Mouse (Mus musculus) hindbrain, embryonic 10.5 days (tissue): ENCODE results near the gene Ccdc36. TPM values are rescaled to one million over a fixed set of nuclear protein-coding genes. Genes with fewer than 3 reads are reported as not detected.

ENCODE experiments used
- DNase-seq: peaks from one replicate; pipeline ENCODE4 v3.0.0-alpha.2; 2017; ENCODE audit warnings: low spot score
- H3K27ac ChIP-seq: fragments of 300-500 bp; sonication (generic); 2 replicates; pipeline ENCODE4 v1.5.1; 2016; ENCODE audit warnings: mild to moderate bottlenecking, moderate library complexity
- H3K27me3 ChIP-seq: fragments of 300-500 bp; sonication (generic); 2 replicates; pipeline ENCODE4 v1.6.1; 2016; ENCODE audit warnings: mild to moderate bottlenecking; ENCODE audit not compliant: poor library complexity, insufficient read depth, severe bottlenecking
- H3K36me3 ChIP-seq: fragments of 300-500 bp; sonication (generic); 2 replicates; pipeline ENCODE4 v1.6.1; 2016; ENCODE audit warnings: mild to moderate bottlenecking, moderate library complexity
- H3K4me1 ChIP-seq: fragments of 300-500 bp; sonication (generic); replicated peaks from 2 replicates; pipeline ENCODE4 v1.6.1; 2016; ENCODE audit warnings: mild to moderate bottlenecking
- H3K4me3 ChIP-seq: fragments of 300-500 bp; sonication (generic); 2 replicates; pipeline ENCODE4 v1.5.1; 2016; ENCODE audit warnings: mild to moderate bottlenecking, moderate library complexity
- H3K9me3 ChIP-seq: fragments of 300-500 bp; sonication (generic); 2 replicates; pipeline ENCODE4 v1.6.1; 2016; ENCODE audit warnings: mild to moderate bottlenecking, moderate library complexity
- WGBS: fragments of 180-500 bp; shearing (Covaris S2); methylation state at CpG from one replicate; pipeline ENCODE4 v1.1.7; 2016; 5-methylcytosine and 5-hydroxymethylcytosine counted together
- polyA plus RNA-seq: library from polyadenylated mRNA; unstranded; fragments of >200 nt; fragmentation: Nextera tagmentation; extraction: Ambion mirVana; gene quantifications from 2 replicates; pipeline ENCODE4 v1.2.1, GENCODE M21; 2016

The Ccdc36 gene
- polyA plus RNA-seq, 1 experiment from 2014 or later = 1.2 TPM

- Histone ChIP-seq H3K27me3 (peaks cover 17% of the 10 kb centered on the region), H3K4me1 (peaks cover 30% of the 10 kb centered on the region), H3K4me3 (no peak overlapping the region), H3K27ac (no peak overlapping the region), H3K9me3 (no peaks in the 10 kb centered on the region), H3K36me3 (no peaks in the 10 kb centered on the region)
- DNase-seq = no peak
- WGBS = 76% methylated on average over 12 of the region's 12 CpGs
These were observed 27.7 kb upstream of the Ccdc36 start for GRCm38 (mm10) chr9:108455747-108456571.

- H3K9me3 ChIP-seq = no peaks in the 10 kb centered on the region
- peaks cover 39% of the 10 kb centered on the region for H3K4me1 ChIP-seq
- peaks cover 19% of the 10 kb centered on the region for H3K27me3 ChIP-seq
- WGBS = 83% methylated on average over 6 of the region's 6 CpGs
- no peak overlapping the region for H3K4me3 ChIP-seq
- no peaks in the 10 kb centered on the region for H3K36me3 ChIP-seq
- DNase-seq = no peak
- no peak overlapping the region for H3K27ac ChIP-seq
These were observed 26.1 kb upstream of the Ccdc36 start for GRCm38 (mm10) chr9:108454429-108454828.

GRCm38 (mm10) chr9:108453458-108453857 is 25.2 kb upstream of the Ccdc36 start:
- H3K27me3 ChIP-seq = peaks cover 12% of the 10 kb centered on the region
- no peaks in the 10 kb centered on the region for H3K9me3 ChIP-seq
- no peak for DNase-seq
- 89% methylated on average over 4 of the region's 4 CpGs for WGBS
- no peak overlapping the region for H3K27ac ChIP-seq
- no peak overlapping the region for H3K4me3 ChIP-seq
- peaks cover 48% of the 10 kb centered on the region for H3K4me1 ChIP-seq
- H3K36me3 ChIP-seq = peaks cover 7% of the 10 kb centered on the region

GRCm38 (mm10) chr9:108452911-108453310 is 24.6 kb upstream of the Ccdc36 start:
- H3K27me3 ChIP-seq = peaks cover 12% of the 10 kb centered on the region
- H3K36me3 ChIP-seq = peaks cover 13% of the 10 kb centered on the region
- DNase-seq = no peak
- 55% methylated on average over 6 of the region's 6 CpGs for WGBS
- H3K27ac ChIP-seq = peak overlapping the region; percentile 87
- peak overlapping the region; percentile 65 for H3K4me3 ChIP-seq
- peaks cover 53% of the 10 kb centered on the region for H3K4me1 ChIP-seq
- no peaks in the 10 kb centered on the region for H3K9me3 ChIP-seq

- Histone ChIP-seq H3K4me1 (peaks cover 53% of the 10 kb centered on the region), H3K4me3 (peak overlapping the region; percentile 65), H3K36me3 (peaks cover 18% of the 10 kb centered on the region), H3K27me3 (peaks cover 12% of the 10 kb centered on the region), H3K9me3 (no peaks in the 10 kb centered on the region), H3K27ac (peak overlapping the region; percentile 87)
- DNase-seq = peak; percentile 90
- under 1% methylated on average over 40 of the region's 40 CpGs for WGBS
These were observed 24.1 kb upstream of the Ccdc36 start for GRCm38 (mm10) chr9:108452291-108452906.

- Histone ChIP-seq H3K4me3 (peak overlapping the region; percentile 65), H3K36me3 (peaks cover 19% of the 10 kb centered on the region), H3K27me3 (peaks cover 12% of the 10 kb centered on the region), H3K27ac (peak overlapping the region; percentile 87), H3K9me3 (no peaks in the 10 kb centered on the region), H3K4me1 (peaks cover 53% of the 10 kb centered on the region)
- DNase-seq = no peak
- WGBS = 49% methylated on average over 6 of the region's 6 CpGs
These were observed 23.4 kb upstream of the Ccdc36 start for GRCm38 (mm10) chr9:108451519-108452160.

- Histone ChIP-seq H3K4me3 (peak overlapping the region; percentile 65), H3K27ac (peak overlapping the region; percentile 87), H3K4me1 (peaks cover 53% of the 10 kb centered on the region), H3K27me3 (peaks cover 12% of the 10 kb centered on the region), H3K36me3 (peaks cover 19% of the 10 kb centered on the region), H3K9me3 (no peaks in the 10 kb centered on the region)
- no peak for DNase-seq
- 89% methylated on average over 6 of the region's 6 CpGs for WGBS
These were observed 22.8 kb upstream of the Ccdc36 start for GRCm38 (mm10) chr9:108451170-108451493.

GRCm38 (mm10) chr9:108450292-108451169 is 22.2 kb upstream of the Ccdc36 start:
- 66% methylated on average over 21 of the region's 21 CpGs for WGBS
- H3K27ac ChIP-seq = peak overlapping the region; percentile 87
- H3K4me3 ChIP-seq = peak overlapping the region; percentile 65
- H3K27me3 ChIP-seq = peaks cover 12% of the 10 kb centered on the region
- peak; percentile 45 for DNase-seq
- H3K36me3 ChIP-seq = peaks cover 19% of the 10 kb centered on the region
- no peaks in the 10 kb centered on the region for H3K9me3 ChIP-seq
- H3K4me1 ChIP-seq = peaks cover 53% of the 10 kb centered on the region

- DNase-seq = peak; percentile 88
- peak overlapping the region; percentile 65 for H3K4me3 ChIP-seq
- H3K4me1 ChIP-seq = peaks cover 53% of the 10 kb centered on the region
- H3K27me3 ChIP-seq = peaks cover 12% of the 10 kb centered on the region
- peaks cover 19% of the 10 kb centered on the region for H3K36me3 ChIP-seq
- 37% methylated on average over 4 of the region's 4 CpGs for WGBS
- H3K27ac ChIP-seq = peak overlapping the region; percentile 87
- H3K9me3 ChIP-seq = no peaks in the 10 kb centered on the region
These were observed 21.6 kb upstream of the Ccdc36 start for GRCm38 (mm10) chr9:108449860-108450259.

GRCm38 (mm10) chr9:108445125-108445524 is 16.8 kb upstream of the Ccdc36 start:
- no peak overlapping the region for H3K27ac ChIP-seq
- H3K36me3 ChIP-seq = peaks cover 19% of the 10 kb centered on the region
- H3K4me3 ChIP-seq = no peak overlapping the region
- DNase-seq = no peak
- no peaks in the 10 kb centered on the region for H3K9me3 ChIP-seq
- whole genome bisulfite sequencing = 68% methylated on average over 9 of the region's 9 CpGs
- no peaks in the 10 kb centered on the region for H3K27me3 ChIP-seq
- H3K4me1 ChIP-seq = peaks cover 21% of the 10 kb centered on the region

- Histone ChIP-seq H3K9me3 (no peaks in the 10 kb centered on the region), H3K27me3 (no peaks in the 10 kb centered on the region), H3K27ac (no peak overlapping the region), H3K4me3 (no peak overlapping the region), H3K4me1 (peaks cover 5% of the 10 kb centered on the region; the same call in 1 of the 2 replicates), H3K36me3 (no peaks in the 10 kb centered on the region)
- no peak for DNase-seq
- 92% methylated on average over 11 of the region's 11 CpGs for WGBS
These were observed 13.1 kb upstream of the Ccdc36 start for GRCm38 (mm10) chr9:108441236-108441919.

GRCm38 (mm10) chr9:108440485-108440884 is 12.2 kb upstream of the Ccdc36 start:
- no peak overlapping the region for H3K4me3 ChIP-seq
- DNase-seq = no peak
- no peaks in the 10 kb centered on the region for H3K27me3 ChIP-seq
- no peak overlapping the region for H3K27ac ChIP-seq
- H3K4me1 ChIP-seq = peaks cover 11% of the 10 kb centered on the region; the same call in 1 of the 2 replicates
- WGBS = 82% methylated on average over 5 of the region's 5 CpGs
- H3K9me3 ChIP-seq = 0 out of 2 replicates have a peak, but pooled peaks cover 2% of the 10 kb centered on the region
- no peaks in the 10 kb centered on the region for H3K36me3 ChIP-seq
